Mouse (Mus musculus) liver, postnatal 0 days (tissue): ENCODE data around the gene Slc46a2. TPM values are rescaled to one million over a fixed set of nuclear protein-coding genes. Genes with fewer than 3 reads are reported as not detected.

Experiments used
- ATAC-seq: fragments of 200-750 bp; cut with Nextera tagmentation; 2 replicates; pipeline ENCODE4 v1.8.0; 2017; ENCODE audit warnings: mild to moderate bottlenecking, moderate library complexity
- DNase-seq: peaks from one replicate; pipeline ENCODE4 v3.0.0-alpha.2; 2016
- H3K27ac ChIP-seq: fragments of 300-500 bp; sonication (generic); 2 replicates; pipeline ENCODE4 v1.5.1; 2014; ENCODE audit warnings: antibody characterized with exemption, moderate library complexity, mild to moderate bottlenecking, low read depth
- H3K27me3 ChIP-seq: fragments of 300-500 bp; sonication (generic); 2 replicates; pipeline ENCODE4 v1.6.1; 2014; ENCODE audit warnings: low read length, control low read depth, mixed read lengths; ENCODE audit not compliant: insufficient read depth
- H3K36me3 ChIP-seq: fragments of 300-500 bp; sonication (generic); replicated peaks from 2 replicates; pipeline ENCODE4 v1.6.1; 2014; ENCODE audit warnings: mild to moderate bottlenecking, control low read depth, low read length, moderate library complexity, mixed read lengths; ENCODE audit not compliant: insufficient read depth
- H3K4me1 ChIP-seq: fragments of 300-500 bp; sonication (generic); 2 replicates; pipeline ENCODE4 v1.6.1; 2014; ENCODE audit warnings: antibody characterized with exemption, mild to moderate bottlenecking, control low read depth; ENCODE audit not compliant: insufficient read depth
- H3K4me2 ChIP-seq: fragments of 300-500 bp; sonication (generic); 2 replicates; pipeline ENCODE4 v1.6.1; 2014; ENCODE audit warnings: low read depth, mild to moderate bottlenecking, low read length, moderate library complexity, mixed read lengths
- H3K4me3 ChIP-seq: fragments of 300-500 bp; sonication (generic); 2 replicates; pipeline ENCODE4 v1.5.1; 2014; ENCODE audit warnings: low read depth, low read length
- H3K9ac ChIP-seq: fragments of 300-500 bp; sonication (generic); replicated peaks from 2 replicates; pipeline ENCODE4 v1.6.1; 2014; ENCODE audit warnings: mild to moderate bottlenecking, moderate library complexity
- H3K9me3 ChIP-seq: fragments of 300-500 bp; sonication (generic); 2 replicates; pipeline ENCODE4 v1.6.1; 2016; ENCODE audit warnings: mild to moderate bottlenecking, control low read depth, low read length, mixed read lengths
- CTCF ChIP-seq: sonication (generic); IDR thresholded peaks from 2 replicates; pipeline ENCODE4 v1.5.1; 2016; ENCODE audit warnings: antibody characterized with exemption, low read depth
- EP300 ChIP-seq: IDR thresholded peaks from 2 replicates; pipeline ENCODE4 v1.6.1; 2016; ENCODE audit warnings: antibody characterized with exemption, low read depth, mild to moderate bottlenecking
- WGBS: fragments of 180-500 bp; shearing (Covaris S2); extraction: QIAGEN DNeasy Blood & Tissue Kit; methylation state at CpG from one replicate; pipeline ENCODE4 v1.1.7; 2014; ENCODE audit not compliant: insufficient replicate concordance; 5-methylcytosine and 5-hydroxymethylcytosine counted together
- polyA plus RNA-seq: library from polyadenylated mRNA; unstranded; fragments of >200 nt; fragmentation: Nextera tagmentation; extraction: Ambion mirVana; gene quantifications from 2 replicates; pipeline ENCODE4 v1.2.1, GENCODE M21; 2015

Slc46a2 gene
- polyA plus RNA-seq, 1 experiment from 2014 or later = not detected

- ATAC-seq (0 out of 2 replicates have a peak, but pooled peaks have one; percentile 21), DNase-seq (no peak)
- TF ChIP-seq CTCF (no peak), EP300 (no peak)
- Histone ChIP-seq H3K4me2 (no peak overlapping the region), H3K9me3 (no peaks in the 10 kb centered on the region), H3K9ac (no peak overlapping the region), H3K27ac (no peak overlapping the region), H3K4me3 (no peak overlapping the region), H3K36me3 (peaks cover 55% of the 10 kb centered on the region), H3K4me1 (no peaks in the 10 kb centered on the region), H3K27me3 (no peaks in the 10 kb centered on the region)
- 57% methylated on average over 3 of the region's 3 CpGs for WGBS
Measured at GRCm38 (mm10) chr4:59894977-59895575, 19.8 kb downstream of the Slc46a2 start.

- H3K9ac ChIP-seq = no peak overlapping the region
- WGBS = 86% methylated on average over 8 of the region's 8 CpGs
- TF ChIP-seq CTCF (no peak), EP300 (no peak)
- H3K4me2 ChIP-seq = no peak overlapping the region
- no peak for ATAC-seq
- H3K27ac ChIP-seq = no peak overlapping the region
- no peaks in the 10 kb centered on the region for H3K4me1 ChIP-seq
- no peak for DNase-seq
- H3K36me3 ChIP-seq = peaks cover 52% of the 10 kb centered on the region
- no peak overlapping the region for H3K4me3 ChIP-seq
- H3K9me3 ChIP-seq = no peaks in the 10 kb centered on the region
- H3K27me3 ChIP-seq = no peaks in the 10 kb centered on the region
Measured at GRCm38 (mm10) chr4:59894415-59894814, 20.4 kb downstream of the Slc46a2 start.

DNA sequence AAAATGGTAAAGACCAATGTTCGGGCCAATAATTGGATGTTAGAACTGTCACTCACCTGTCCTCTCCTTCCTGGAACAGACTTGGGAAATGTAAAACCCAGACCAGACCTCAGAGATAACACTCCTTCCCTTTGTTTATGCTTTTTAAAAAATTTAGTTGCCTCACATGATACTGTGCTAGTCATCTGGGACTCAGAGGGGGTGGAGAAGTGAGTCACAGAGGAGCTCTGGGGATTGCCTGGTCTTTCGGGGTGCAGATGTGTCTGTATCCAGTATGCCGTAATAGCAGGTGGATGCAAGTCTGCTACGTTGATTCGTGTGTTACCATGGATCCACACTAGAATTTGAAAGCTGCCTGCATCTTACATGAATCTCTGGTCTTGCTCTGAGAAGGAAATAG is 22.1 kb downstream of the Slc46a2 start:
- Histone ChIP-seq H3K36me3 (peaks cover 46% of the 10 kb centered on the region), H3K9me3 (no peaks in the 10 kb centered on the region), H3K4me1 (no peaks in the 10 kb centered on the region), H3K27ac (no peak overlapping the region), H3K9ac (no peak overlapping the region), H3K4me2 (no peak overlapping the region), H3K27me3 (no peaks in the 10 kb centered on the region), H3K4me3 (no peak overlapping the region)
- DNase-seq (no peak), ATAC-seq (no peak)
- TF ChIP-seq CTCF = no peak
- no peak for TF ChIP-seq EP300
- 78% methylated on average over 5 of the region's 5 CpGs for WGBS

- Histone ChIP-seq H3K36me3 (peaks cover 43% of the 10 kb centered on the region), H3K27me3 (no peaks in the 10 kb centered on the region), H3K4me2 (no peak overlapping the region), H3K27ac (no peak overlapping the region), H3K4me3 (no peak overlapping the region), H3K4me1 (no peaks in the 10 kb centered on the region), H3K9ac (no peak overlapping the region), H3K9me3 (no peaks in the 10 kb centered on the region)
- DNase-seq (no peak), ATAC-seq (no peak)
- 87% methylated on average over 10 of the region's 10 CpGs for WGBS
- TF ChIP-seq CTCF (no peak), EP300 (no peak)
Measured at GRCm38 (mm10) chr4:59891723-59892416, 23.0 kb downstream of the Slc46a2 start.

DNA sequence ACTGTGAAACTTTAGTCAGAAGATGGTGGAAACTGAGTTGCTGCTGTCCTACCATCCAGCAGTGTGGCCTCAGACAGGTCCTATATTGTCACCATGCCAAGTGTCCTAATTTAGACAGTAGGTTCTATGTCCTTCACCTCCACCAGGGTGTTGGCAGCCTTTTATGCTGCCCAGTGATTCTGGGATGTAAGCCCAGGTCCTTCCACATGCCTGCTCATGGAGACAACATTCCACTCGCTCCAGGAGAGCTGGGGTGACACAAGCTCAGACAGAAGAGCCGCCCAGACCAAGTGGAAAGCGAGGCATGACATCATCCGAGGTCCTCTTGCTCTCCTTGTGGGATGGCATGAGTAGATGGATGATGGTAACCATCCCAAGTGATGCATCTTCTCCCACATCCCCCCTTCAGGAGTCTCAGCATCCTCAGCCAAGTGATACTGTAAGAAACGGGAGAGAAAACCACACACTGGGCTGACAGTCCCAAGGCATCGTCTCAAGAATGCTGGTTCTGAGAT is 24.7 kb downstream of the Slc46a2 start:
- ATAC-seq = no peak
- H3K4me3 ChIP-seq = no peak overlapping the region
- no peak overlapping the region for H3K4me2 ChIP-seq
- H3K4me1 ChIP-seq = no peaks in the 10 kb centered on the region
- no peaks in the 10 kb centered on the region for H3K27me3 ChIP-seq
- no peak for DNase-seq
- H3K9ac ChIP-seq = no peak overlapping the region
- TF ChIP-seq CTCF (no peak), EP300 (no peak)
- H3K9me3 ChIP-seq = no peaks in the 10 kb centered on the region
- H3K36me3 ChIP-seq = peaks cover 33% of the 10 kb centered on the region
- WGBS = 77% methylated on average over 6 of the region's 6 CpGs
- H3K27ac ChIP-seq = no peak overlapping the region

DNA sequence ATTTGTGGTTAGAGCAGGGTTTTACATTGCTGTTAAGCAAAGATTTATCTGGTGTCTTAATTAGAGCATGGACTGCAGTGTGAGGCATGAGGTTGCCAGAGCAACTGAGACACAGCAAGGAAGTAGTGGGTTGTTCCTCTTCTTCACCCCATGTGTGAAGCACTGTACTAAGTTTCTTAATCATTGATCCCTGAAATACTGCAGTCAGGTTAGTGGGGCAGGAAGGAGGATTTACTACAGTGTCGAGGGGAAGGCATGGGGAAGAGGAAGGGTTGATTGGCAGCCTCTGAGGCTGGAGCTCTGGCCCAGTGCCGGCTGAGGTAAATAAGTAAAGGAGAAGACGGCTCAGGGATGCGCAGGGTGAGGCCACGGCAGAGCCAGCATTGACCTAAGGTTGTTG is 26.8 kb downstream of the Slc46a2 start:
- DNase-seq = no peak
- no peaks in the 10 kb centered on the region for H3K9me3 ChIP-seq
- no peak overlapping the region for H3K4me3 ChIP-seq
- 60% methylated on average over 5 of the region's 5 CpGs for WGBS
- no peaks in the 10 kb centered on the region for H3K27me3 ChIP-seq
- no peak overlapping the region for H3K9ac ChIP-seq
- H3K4me2 ChIP-seq = no peak overlapping the region
- peaks cover 4% of the 10 kb centered on the region; the same call in 1 of the 2 replicates for H3K4me1 ChIP-seq
- TF ChIP-seq EP300 = no peak
- no peak for TF ChIP-seq CTCF
- peaks cover 23% of the 10 kb centered on the region for H3K36me3 ChIP-seq
- H3K27ac ChIP-seq = no peak overlapping the region
- no peak for ATAC-seq
